Mouse (Mus musculus) right cerebral cortex, postnatal 10 days (tissue): ENCODE data around the gene Nadk2.
A peak's percentile ranks its signal among the peaks of the same experiment; 100 is the strongest.

Experiments used
- DNase-seq, 2 experiments: peaks; one replicate each; pipeline ENCODE4 v3.0.0; 2021; ENCODE audit warnings: low spot score in 2 of 2

Nadk2 gene

DNA sequence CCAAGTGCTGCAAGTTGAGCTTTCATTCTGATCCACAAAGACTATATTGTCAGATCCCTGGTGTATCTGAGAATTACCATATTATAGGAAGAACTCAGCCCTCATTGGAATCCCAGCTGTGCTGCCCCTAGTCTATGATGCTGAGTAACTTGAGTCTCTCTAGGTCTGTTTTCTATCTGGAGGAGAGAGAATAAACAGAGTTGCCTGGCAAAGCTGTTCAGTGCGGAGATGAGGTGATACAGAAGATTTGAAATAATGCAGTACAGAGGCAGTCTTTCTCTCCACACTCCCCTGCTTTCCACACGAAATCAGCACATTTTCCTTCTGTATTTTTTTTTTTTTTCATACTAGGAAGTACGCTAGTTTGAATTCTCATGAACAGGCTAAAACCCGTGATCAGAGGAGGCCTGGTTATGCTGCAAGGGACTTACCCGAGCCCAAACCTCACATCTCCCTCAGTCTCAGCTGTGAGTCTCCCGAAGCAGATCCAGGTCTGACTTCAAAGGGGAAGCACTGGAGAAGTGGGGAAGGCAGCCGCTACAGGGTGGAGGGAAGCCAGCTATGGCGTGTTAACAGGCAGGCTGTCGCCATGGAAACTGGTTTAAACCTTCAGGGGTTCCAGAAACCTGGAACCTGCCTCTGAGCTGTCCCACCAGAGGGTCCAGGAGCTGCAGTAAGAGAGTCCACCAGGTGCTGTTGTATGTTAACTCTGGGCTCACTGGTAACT lies 59.9 kb downstream of the Nadk2 start:
- DNase-seq = peak; percentile 44 to 48

- no peak for DNase-seq
These were observed 60.4 kb downstream of the Nadk2 start for GRCm38 (mm10) chr15:9131499-9131888.

- DNase-seq = peak; percentile 20 to 46
These were observed 61.8 kb downstream of the Nadk2 start for GRCm38 (mm10) chr15:9132693-9133443.

DNA sequence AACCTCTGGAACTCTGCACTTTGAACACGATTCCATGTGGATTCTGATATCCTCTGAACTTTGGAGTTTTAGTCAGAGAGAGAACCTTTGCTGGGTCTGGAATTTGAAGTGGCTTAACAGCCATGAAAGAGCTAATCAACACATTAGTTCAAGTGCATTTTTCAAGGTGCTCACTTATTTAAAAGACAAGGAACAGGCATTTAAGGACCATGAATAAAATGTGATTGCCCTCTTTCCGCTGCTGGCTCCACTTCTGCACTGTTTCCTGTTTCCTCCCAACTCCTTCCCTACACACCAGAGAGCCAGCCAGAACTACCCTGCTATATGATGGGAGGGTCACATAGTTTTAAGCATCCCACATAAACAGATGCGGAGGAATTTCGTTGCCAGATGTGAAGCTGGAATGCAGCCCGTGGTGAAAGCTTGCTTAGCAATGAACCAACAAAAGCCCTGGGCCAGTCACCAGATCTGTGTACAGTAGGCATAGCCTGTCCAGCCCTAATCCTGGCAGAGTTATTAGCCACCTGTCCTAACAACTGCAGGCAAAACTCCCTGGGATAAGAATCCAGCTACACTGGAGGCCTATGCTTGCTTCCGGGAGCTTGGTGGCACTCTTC lies 63.9 kb downstream of the Nadk2 start:
- no peak for DNase-seq

- peak; percentile 29 to 37 for DNase-seq
These were observed 68.4 kb downstream of the Nadk2 start for GRCm38 (mm10) chr15:9139447-9139846.

DNA sequence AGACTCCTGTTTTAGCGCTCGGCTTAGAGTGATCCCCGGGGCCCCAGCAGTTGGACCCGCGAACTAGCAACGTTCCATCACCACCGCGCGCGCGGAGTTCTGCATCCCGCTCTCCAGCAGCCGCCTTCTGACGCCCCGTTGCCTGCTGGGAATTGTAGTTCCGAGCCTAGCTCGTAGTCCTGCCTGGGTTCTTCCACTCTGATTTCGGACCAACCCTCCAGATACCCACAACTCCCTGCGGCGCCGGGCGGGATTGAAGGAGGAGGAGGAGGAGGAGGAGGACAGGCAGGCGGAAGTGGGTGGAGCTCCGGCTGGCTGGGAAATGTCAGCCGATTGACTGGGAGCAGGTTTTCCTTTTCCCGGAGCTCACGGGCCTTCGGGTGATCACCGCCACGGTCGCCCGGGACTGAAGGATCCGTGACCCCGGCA lies 69.2 kb downstream of the Nadk2 start, which contains the start of gene Lmbrd2:
Gene Lmbrd2, plus strand, starts transcription at position 299 of the 429 bp plus-strand sequence.
- peak; percentile 98 for DNase-seq

DNA sequence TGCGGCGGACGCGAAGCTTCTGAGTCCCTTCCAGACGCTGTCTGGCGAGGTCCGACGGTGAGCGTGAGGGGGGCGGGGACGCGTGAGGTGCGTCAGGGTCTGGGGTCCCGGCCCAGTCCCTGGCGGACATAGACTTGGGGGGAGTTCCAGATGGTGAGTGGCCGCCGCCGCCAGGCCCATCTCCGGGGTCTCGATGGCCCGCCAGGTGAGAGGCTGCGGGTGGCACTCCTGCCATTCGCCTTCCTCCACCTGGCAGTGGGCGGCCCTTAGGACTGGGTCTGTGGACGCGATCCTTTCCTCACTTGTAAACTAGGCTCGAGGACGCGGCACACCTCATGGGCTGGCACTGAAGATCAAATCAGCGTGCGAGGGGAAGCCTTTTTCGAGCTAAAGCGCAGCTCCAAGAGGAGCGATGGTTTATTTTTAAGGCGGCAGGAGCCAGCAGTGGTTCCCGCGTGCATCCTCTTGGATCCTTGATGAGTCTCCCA lies 69.7 kb downstream of the Nadk2 start:
- no peak for DNase-seq

GRCm38 (mm10) chr15:9155325-9155724 lies 84.3 kb downstream of the Nadk2 start, which contains the start of gene Skp2:
Skp2 (minus strand) TSS chr15:9155425.
- DNase-seq = no peak
